Mouse (Mus musculus) 3134 (cell line): ENCODE data around the gene Coch.
A peak's percentile ranks its signal among the peaks of the same experiment; 100 is the strongest.
"Not testable (repeated sequence)": the region's sequence is repeated elsewhere in the genome, so short reads cannot be mapped to it uniquely, and the experiment has no call there.

Experiments
- DNase-seq: peaks from one replicate; pipeline ENCODE4 v3.0.0-alpha.2; 2011; ENCODE audit warnings: low spot score; ENCODE audit not compliant: insufficient read length; ENCODE audit errors: extremely low read depth

Coch gene

DNA sequence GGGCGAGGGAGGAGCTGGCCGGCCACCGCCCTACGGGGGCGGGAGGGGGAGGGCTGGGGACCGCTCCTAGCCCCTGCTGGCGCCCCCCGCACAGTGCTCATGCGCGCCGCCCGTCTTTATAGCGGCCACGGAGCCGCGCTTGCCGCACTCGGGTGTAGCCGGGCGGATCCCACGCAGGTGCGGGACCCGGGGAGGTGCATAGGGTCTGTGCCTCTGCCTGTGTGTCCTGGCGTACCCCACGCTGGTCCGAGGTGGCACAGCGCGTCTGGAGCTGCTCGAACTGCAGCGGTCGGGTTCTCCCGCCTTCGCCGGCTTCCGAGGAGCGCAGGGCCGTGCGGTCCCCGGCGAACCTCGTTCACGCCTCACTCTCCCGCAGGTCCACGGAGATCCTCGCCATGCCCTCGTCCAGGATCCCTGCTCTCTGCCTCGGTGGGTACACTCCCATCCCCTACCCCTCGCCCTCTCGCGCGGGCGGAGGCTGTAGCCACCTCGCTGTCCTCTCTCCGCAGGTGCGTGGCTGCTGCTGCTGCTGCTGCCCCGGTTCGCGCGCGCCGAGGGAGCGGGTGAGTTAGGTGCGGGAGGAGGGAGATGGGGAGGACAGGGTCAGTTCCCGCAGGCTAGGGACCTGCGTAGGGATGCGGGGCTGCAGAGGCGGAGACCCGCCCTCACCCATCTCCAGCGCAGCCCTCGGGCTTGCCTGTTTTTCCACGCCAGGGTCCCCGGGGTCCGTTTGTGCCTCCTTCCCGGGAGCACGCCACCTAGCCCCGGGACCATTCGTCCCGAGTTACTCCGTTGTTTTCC is at the start of gene Coch:
Gene Coch, plus strand, starts transcription at position 113 of the 801 bp plus-strand sequence.
- DNase-seq: no peak

DNA sequence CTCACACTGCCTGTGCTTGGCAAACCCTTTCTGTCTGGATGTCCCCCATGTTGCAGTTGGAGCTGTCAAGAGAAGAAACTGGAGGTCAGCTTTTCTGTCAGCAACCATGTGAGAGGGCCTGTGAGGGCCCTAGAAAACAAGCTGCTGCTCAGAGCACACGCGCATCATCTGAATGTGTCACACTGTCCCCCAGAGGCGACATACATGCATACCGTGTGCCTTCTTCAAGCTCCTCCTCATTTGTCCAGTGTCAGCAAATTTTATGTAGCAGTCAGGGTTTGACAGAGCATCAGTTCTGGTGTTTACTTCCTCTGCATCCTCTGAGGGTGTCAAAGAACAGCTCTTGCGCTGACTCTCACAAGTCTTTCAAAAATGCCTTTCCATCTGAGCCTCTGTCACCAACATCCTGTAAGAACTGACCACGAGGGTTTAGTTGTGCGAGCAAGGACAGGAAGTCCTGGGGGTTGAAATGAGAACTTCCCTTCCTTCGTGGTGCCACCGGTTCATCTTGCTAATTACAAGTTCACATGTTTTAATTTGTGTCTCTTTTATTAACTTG is 49.7 kb upstream of the Coch start:
- no peak for DNase-seq

DNA sequence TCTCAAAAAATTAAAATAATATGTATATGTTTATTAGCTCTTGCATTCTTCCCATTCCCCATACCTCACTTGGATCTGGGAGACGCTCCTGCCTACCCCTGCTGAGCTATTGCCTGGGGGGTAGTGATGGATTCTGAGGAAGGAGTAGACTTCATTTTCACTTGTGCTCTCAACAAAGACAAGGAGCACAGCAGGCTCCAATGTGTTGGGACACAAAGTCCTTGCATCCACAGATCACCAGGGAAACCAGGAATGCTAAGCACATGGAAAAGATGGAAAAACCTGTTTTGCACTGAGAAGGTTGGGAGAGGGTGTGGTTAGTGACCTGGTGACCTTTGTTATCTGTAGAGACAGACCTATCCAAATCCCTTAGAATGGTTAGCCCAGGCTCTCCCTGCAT is 38.1 kb upstream of the Coch start:
- no peak for DNase-seq

DNA sequence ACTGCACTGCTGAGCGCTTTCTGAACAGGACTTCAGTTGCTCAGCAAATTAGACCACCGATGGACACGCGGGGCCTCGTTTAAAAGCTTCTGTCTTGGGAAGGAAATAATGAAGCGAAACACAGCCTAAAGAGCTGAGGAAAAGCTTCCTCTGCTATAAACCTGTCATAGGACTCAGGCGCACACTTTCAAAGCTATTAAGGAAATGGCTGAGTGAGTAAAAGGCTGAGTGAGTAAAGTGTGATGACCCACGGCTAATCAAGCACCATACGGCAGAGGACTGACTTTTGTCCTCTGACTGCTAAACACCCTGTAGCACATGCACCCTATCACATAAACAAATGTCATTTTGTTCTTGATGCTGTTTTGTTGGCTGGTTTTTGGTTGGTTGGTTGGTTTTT is 31.7 kb upstream of the Coch start:
- no peak for DNase-seq

DNA sequence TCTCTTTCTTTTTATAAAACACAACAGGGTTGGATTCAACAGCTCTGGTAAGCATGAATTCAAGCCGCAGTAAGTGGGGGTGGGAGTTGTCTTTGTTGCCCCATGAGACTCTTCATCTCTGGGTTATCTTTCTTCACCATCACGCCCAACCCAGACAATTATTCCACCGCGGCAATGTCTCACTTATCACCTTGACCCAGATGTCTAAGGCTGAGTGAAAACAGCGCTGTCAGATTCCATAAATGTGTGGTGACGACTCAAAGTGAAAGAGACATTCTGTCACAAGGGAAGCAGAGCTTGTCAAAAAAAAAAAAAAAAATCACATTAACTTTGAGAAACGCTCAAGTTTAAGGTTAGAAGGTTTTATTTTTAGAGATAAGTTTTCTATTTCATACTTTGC is 25.9 kb upstream of the Coch start:
- no peak for DNase-seq

DNA sequence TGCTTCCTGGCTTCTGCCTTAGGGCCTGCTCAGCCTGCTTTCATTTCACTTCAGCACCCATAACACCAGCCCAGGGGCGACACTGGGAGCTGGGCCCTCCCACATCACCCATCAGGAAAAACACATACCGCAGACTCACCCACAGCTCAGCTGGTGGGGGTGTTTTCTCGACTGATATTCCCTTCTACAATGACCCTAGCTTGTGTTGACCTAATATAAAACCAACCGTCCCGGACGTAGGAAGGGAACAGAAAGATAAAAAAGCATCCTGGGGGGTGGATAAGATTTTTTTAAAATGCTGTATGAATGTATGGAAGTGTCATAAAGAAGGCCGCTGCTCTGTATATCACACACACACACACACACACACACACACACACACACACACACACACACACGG is 23.7 kb upstream of the Coch start:
- no peak for DNase-seq

DNA sequence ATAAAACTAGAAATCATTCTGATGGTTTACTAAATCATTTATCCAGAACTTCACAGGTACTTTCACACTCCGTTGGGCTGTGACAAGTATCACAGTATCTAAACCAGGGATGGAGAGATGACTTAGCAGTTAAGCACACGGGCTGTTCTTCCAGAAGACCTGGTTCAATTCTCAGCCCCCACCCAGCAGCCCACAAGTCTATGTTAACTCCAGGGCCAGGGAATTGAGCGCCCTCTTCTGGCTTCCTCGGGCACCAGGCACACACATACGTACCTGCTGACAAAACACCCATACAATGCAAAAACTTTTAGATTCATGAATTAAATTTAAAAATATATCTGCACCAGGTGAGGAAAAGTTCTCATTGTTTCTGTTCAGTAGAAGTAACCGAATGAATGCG is 23.2 kb upstream of the Coch start:
- DNase-seq: no peak

DNA sequence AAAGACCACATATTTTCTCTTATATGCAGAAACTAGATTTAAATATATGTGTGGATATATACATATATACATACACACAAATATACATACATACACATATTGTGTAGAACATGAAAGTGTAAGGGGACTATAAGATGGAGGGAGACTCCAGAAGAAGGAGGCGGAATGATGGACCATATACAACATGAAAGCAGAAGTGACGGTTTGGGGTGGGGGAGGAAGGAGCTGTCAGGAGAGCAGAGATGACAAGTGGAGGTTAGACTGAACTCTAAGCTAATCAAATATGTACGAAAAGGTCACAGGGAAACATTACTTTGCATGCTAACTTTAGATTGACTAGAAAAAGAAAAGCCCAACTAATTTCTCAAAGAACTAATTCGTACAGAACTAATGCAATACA is 20.5 kb upstream of the Coch start:
- DNase-seq: no peak

DNA sequence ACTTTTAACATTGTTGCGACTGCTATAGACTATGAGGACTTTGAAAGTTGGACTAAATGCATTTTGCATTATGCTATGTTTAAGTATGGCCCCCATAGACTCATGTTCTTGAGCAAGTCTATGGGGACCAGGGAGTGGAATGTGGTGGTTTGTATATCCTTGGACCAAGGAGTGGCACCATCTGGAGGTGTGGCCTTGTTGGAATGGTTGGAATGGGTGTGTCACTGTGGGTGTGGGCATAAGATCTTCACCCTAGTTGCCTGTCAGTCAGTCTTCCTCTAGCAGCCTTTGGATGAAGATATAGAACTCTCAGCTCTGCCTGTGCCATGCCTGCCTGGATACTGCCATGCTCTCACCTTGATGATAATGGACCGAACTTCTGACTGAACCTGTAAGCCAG is 15.3 kb upstream of the Coch start:
- not testable (repeated sequence) for DNase-seq

DNA sequence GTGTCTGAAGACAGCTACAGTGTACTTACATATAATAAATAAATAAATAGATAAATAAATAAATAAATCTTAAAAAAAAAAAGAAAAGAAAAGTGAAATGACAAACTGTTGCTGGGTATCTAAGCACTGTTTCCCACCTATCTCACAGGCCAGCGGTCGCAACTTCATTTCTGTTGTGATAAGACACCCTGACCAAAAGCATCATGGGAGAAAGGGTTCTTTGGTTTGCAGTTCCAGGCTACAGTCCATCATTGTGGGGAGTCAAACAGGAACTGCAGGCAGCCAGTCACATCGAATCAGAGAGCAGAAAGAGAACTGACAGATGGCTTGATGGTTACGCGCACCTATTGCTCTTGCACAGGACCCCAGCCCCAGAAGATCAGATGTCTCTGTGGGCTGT is 3.9 kb upstream of the Coch start:
- DNase-seq: no peak

DNA sequence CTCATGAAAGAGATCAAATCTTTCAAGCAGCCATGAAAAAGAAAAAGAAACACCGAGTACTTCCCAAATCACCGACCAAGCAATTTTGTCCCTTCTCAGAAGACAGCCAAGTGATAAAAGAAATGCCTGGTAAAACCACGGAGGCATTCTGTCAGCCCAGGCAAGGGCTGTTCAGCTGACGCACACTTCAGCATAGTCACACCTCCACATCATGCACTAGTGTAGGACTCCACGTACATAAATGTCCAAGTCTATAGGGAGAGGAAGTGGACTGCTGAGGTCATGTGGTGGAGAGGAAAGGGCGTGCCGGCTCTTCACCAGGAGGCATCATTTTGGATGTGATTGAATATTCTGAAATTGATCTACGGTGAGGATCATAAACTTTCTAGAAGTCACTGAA is 1.2 kb upstream of the Coch start:
- DNase-seq: no peak

DNA sequence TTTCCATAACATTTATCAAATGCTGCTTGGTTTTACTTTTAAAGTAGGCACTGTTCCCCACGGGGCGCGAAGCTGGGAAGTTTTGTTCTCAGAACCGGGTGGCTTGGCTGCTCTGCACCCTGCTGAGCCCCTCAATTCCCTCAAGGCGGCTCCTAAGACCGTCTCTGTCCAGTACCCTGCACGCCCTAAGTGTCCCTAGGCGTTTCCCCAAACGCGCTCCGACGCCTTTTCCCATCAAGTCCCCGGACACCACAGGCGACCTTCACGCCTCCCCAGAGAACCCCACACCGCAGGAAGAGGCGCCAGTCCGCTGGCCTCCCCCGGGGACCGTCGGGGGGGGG is 283 bp upstream of the Coch start:
- no peak for DNase-seq

DNA sequence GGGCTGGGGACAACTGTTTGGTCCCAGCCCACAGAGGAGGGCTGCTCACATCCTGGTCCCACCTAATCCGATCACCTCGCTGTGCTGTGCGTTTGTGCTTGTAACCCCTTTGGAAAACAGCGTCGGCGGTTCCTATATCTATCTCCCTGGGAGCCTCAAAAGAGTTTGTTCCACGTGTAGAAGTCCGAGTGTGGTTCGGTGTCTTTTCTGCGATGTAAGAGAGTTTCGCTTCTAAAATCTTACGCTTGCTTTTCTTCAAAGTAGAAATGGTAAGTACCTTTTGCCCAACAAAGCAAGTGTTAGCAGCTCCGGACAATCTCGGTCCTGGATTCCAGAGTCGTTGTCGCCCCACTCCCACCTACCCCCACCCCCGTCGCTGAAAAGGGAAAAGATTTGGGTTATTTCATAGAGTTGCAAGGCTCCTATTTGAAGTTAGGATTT is 909 bp downstream of the Coch start:
- no peak for DNase-seq

DNA sequence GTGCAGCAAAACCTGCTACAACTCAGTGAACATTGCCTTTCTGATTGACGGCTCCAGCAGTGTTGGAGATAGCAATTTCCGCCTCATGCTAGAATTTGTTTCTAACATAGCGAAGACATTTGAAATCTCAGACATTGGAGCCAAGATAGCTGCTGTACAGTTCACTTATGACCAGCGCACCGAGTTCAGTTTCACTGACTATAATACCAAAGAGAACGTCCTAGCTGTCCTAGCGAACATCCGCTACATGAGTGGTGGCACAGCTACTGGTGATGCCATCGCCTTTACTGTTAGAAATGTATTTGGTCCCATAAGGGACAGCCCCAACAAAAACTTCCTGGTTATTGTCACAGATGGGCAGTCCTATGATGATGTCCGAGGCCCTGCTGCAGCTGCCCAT is 10.2 kb downstream of the Coch start:
- DNase-seq: no peak

DNA sequence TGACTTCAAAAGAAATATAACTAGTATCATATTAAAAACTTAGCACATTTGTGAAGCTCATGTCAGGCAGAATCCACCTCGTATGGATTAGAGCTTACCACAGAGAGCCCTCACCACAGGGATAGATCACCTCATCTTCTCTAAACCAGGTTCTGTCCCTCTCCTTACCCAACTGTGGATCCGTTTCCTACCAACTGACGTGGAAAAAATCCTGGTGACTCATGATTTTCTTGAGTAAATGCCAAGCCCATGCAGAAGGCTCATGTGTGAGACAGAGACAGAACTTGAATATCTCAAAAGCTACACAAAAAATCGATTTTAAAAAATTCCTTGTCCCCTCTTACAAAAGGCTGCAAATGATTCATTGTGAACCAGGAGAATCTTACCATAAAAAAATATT is 13.0 kb downstream of the Coch start:
- peak; percentile 23 for DNase-seq

DNA sequence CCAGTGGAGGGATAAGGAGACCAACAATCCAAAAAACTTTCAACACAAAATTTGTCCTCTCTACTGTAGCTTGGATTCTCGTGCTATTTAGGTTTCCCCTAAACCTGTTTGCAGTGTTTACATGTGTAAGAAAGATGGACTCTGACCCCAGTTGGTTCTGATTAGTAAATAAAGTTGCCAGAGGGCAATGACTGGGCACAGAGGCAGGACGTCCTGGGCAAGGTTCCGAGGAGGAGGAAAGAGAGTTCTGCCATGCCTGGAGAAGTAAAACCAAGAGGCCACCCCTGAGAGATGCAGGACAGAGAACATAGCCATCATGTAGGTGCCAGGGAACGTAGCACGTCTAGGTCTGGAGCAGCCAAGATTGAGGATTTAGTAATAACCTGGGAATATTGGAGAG is 19.2 kb downstream of the Coch start:
- DNase-seq: no peak

DNA sequence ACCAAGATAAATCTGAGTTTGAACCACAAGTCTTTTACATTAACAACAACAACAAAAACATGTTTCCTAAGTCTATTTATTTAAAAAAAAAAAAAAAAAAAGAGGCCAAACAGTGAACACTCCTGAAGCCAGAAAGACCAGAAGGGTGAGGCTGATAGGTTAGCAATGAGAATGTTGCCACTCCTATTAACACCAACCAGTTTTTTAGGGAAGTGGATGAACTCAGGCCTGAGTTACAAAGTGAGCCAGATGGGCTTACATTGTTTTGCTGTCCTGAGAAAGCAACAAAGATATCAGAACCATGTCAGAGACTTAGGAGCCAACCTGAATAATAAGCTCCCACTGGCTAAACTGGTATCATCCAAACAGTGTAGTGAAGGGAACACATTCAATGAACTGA is 27.4 kb downstream of the Coch start:
- DNase-seq: no peak

DNA sequence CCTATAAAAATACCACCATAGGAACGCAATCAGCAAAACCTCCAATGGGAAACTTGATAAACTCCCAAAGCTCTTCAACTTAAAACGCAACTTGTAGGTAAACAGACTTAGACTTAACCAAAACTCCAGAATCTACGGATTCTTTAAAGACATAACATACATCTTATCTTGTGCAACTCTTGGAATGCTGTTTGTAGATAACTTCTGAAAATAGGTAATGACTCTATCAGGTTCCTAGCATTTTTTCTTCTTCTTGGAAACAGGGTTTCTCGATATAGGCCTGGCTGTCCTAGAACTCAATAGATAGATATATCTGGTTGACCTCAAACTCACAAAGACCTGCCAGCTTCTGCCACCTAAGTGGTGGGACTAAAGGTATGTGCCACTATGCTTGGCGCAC is 28.0 kb downstream of the Coch start:
- DNase-seq: no peak

DNA sequence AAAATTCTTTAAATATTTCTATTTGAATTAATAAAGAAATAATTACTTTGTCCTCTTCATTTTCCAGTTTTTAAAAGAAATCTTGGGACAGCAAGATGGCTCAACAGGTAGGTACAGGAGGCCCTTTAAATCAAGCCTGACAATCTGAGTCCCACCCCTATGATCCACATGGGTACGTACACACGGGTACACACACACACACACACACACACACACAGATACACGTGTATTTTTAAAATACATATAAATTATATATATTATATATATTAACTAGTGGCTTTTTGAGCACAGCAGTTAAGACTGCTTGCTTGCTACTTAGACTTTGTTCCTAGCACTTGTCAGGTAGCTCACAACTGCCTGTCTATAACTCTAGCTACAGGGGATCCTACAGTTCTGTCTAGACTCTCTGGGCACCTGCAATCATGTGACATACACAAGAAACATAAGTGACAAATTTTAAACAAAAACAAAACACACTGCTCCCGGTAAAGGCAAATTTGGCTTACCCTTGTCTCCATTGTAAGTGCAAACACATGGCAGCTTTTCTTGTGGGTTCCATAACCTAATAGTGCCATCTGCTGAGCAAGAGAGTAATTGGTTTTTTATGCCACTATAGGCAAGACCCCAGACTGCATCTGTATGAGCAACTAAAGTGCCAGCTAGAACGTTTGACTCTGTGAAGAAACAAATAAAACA is 29.7 kb downstream of the Coch start:
- no peak for DNase-seq

DNA sequence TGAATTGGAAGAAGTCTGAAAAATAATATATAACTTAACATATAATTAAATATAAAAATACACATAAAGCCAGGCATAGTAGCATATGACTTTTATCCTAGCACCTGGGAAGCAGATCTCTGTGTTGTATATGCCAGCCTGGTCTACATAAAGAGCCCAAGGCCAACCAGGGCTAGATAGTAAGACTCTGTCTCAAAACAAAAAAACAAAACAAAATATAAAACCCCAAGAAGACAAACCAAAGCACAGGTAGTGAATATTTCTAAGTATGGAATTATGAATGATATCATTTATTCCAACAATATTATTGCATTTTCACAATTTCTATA is 30.2 kb downstream of the Coch start:
- DNase-seq: no peak

DNA sequence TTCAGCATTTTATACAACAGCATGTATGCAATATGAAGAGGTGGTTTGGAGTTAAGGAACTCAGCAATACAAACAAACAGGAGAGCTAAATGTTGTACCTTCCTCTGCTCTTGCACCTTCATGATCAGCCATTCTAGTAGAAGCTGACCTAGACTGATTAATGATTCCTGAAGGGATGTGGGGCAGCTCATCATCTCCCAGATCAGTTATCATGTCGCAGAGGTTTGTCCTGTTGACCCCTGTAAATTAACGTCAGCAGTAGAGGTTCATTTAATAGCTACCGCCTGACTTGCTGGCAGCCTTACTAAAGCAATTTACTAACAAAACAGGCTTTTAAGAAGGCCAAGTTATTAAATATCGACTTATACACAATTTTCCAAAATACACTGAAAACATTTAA is 40.3 kb downstream of the Coch start:
- no peak for DNase-seq

DNA sequence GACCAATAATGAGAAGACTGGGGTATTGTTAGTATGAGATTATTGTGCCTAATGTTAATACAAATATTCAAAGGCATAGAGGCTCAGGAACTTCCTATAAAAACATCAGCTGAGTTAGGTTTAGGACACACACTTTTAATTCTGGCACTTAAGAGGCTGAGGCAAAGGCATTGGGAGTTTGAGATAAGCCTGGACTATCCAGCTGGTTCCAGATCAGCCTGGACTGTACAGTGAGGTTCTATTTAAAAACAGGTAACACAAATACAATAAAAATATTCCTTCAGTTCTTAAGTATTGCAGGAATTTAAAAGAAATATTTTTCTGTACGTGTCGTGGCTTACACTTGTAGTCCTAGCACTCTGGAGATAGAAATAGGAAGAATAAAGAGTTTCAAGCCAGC is 43.1 kb downstream of the Coch start:
- DNase-seq: no peak
